Mouse (Mus musculus): Measurements from ENCODE around the gene Cir1.

Gene Cir1

DNA sequence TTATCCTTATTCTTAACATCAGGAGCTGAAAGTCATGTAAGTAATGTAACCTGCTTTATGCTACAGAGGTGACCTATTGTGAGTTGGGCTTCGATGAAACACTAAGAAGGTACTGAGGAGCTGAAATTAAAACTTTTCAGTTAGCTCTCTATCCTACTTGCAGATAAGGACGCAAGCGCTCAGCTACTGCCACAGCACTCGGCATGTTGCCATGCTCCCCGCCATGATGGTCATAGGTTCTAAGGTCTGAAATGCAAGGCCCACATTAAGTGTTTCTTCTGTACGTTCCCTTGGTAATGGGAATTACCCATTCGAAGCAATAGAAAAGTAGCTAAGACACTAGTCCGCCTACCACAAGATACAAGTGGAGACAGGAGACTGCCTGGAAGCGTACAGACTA, 9.8 kb downstream of the Cir1 start:
- intact Hi-C loops (cut with DNase I) = no loop called here

DNA sequence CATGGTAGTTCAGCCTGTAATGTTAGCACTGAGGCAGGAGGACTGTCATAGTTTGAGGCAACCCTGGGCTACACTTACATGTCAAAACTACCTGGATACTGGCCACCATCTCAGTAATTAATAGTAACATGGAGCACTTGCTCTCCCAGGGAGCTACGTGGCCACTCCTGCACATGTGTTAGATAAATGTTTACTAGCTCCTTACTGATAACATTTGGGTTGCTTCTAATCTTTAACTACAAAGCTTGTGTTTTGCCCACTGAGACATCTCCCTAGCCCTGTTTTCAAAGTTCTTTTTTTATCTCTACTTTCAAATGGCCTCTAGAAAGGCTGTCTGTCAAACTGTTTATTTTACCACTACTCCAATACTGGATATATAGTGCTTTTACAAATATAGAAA, 10.5 kb downstream of the Cir1 start:
- intact Hi-C loops (cut with DNase I) = no loop called here

DNA sequence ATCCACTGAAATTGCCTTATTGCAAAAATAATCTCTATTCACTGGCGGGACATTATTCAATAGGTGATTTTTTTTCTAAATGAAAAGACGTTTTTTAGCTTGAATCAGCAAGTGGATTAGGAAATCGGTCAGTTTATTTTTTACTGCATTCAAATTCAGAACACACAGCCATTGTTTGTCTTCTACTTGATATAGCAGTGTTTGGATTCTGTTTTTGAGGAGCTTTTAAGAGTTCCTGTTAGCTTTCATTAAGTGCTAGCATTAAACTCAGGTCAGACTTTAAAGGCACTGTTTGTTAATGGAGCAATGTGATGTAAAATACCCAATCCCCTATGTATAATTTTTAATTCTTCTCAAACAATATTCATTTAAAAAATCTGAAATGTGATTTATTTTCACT, 13.7 kb downstream of the Cir1 start:
- intact Hi-C loops (cut with DNase I) = no loop called here

DNA sequence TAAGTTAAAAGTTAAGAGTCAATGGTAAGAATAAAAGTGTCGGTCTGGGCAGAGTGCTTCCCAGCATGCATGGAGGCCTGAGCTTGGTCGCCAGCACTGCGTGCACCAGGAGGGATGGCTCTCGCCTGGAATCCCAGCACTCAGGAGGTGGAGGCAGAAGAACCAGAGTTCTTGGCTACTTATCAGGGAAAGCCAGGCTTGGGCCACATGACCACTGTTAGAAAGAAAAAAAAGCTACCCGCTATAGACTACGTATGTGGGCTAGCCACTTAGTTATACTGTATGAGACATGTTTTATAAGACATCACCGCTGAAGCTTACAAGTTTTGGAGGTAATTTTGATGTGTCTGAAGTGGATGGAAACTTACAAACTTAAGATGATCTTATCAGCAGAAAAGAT, 14.3 kb downstream of the Cir1 start:
- intact Hi-C loops (cut with DNase I) = no loop called here

DNA sequence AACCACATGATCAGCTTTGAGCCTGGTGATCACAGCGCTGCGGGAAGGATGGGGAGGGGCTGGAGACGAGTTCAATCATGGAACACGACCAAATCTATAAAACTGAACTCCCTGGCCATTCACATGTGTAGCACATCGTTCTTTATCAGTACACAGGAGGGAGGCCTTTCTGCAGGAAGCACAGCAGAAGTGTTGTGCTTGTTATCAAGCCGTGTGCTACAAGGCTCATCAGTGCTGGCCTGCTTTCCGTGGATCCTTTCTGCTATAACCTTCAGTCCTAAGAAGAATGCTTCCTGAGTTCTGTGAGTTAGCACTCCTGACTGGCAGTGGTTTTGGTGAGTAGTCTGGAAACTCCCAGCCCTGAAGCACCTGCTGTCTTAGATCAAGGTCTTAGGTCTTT, 17.5 kb downstream of the Cir1 start:
- intact Hi-C loops (cut with DNase I) = no loop called here

DNA sequence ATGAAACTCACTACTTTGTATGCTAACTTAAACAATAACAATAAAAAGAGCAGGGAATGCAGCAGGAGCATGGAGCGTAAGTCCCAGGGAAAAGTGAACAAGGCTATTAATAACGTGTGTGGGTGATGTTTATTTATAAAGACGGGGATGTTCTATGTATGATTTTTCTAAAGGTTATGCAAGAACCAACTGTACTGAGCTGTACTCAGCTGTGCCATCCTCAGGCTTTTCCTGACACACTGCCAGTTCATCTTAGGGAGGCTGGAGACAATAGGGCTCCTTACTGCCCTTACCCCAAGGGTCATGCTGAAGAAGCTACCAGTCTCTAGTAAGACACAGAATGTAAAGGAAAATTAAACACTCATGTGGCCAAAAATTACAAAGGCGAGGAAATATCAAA, 21.4 kb downstream of the Cir1 start:
- intact Hi-C loops (cut with DNase I) = no loop called here

DNA sequence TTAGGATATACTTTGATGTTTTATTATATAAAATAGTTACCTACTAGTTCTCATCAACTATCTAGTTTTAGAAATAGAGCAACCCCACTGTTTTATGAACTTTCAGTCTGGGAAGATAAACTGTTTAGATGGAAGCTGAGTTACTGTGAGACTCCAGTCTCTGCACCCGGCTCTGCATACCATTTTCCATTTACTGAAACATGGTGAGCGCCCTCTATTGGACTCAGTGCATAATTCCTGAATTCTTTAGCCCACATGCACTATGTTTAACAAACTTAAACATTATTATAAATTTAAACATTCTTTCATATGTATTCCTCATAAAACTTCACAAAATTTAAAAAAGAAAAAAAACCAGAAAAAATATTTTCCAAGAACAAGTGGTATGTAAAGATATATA, 26.9 kb downstream of the Cir1 start:
- intact Hi-C loops (cut with DNase I) = no loop called here

DNA sequence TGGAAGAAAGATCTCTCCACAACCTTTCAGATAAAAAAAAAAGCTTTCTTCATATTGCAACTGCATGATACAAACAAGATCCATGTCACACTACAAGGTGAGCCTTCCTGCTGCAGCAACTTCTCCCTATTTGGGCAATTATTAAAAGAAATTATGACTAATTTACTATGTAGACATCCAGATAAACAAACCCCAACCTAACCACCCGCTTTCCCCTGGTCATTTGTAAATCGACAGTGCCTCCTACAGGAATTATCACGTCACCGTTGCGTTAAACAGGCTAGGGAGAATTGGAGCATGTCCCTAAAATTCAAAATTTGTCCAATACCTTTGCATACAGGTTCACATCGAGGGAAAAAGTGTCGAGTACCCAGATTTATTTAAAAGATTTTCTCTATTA, 30.8 kb downstream of the Cir1 start:
- intact Hi-C loops (cut with DNase I) = no loop called here

DNA sequence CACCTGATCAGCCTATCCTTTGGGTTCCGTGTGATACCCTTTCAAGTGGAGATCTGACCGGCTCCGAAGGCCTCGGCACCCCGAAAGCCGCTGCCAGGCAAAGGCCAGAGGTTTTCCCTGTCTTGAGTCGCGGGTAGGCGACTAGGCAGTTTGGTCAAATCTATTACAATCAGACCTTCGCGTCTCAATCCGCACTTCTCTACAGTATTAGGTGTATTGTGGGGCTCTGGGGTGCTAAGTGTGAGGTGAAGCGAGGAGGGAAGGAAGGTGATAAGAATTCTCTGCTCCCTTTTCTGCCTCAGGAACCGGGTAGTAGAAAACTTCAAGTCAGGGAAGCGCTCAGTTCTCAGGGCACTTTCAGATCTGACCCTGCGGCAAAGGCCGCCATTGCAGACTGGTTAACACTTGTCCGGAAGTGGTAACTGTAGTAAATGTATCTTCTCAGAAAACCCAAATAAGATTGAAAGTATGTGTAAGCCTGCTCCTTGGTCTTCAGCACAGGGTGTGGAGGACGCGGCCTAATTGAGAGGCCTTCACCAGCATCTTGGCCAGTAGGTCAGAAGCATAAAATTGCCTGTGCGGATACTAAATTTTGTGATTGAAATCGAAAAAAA, 31.3 kb downstream of the Cir1 start:
- intact Hi-C loops (cut with DNase I) = no loop called here

DNA sequence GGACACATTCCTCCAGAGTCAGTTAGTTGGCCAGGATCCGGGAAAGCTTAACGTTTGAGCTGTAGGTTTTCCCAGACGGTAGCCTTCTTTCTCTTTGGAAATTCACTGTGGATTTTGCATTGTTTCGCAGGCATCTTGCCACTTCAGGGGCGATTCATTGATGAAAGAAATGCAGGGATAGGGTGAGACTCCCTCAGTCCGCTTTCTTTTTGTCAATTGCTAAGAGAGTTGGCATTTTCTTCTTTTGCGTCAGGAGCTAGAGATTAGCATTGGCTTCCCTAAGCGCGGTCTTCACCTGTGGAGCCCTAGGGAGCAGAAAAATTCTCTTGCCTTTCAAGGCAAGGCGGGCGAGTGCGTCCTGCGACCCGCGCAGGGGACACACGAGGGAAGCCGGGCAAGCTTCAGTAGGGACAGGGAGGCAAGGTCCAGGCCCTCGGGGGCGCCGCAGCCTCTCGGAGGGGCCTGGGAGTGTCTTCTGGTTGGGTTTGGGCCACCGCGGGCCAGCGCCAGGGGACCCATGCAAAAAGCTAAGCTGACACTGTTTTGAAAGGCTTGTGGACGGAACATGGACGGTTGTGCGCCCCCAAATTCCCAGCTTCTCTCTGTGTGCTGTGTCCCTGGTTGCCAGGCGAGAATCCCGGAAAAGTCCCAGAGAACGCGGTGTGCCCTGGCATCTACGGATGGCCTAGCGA, 32.0 kb downstream of the Cir1 start:
- intact Hi-C loops (cut with DNase I) = no loop called here

DNA sequence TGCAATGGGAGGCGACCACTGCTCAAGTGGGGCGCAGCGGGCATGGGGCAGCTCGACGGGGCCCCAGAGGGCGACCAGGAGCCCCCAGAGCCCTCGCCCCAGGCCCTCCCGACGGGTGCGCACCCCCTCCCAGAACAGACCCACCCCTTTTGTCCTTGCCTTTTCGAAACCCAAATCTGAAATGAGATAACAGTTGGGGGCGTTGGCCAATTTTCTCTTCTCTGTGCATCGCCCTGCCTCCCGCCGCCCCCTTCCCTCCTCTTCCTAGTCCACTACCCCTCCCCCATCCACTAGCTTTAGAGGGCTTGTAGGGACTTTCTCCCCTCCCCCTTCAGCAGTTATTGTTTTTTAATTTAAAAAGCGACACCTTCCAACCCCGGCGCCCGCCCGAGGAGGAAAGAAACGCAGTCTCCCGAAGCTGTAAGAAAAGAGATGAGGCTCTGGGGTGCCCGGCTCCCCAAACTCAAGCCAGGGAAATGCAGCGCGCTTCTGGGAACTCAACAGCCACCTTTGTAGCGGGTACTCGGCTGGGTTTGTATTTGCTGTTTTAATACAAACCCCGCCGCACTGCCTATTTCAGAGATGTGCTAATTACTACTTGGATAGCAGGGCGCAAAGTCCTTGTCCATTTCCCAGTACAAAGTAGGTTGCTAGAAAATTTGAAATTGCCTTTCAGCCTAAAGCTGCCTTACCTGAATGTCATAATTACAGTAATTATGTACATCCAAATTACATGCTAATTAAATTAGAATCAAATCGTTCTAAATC, 33.0 kb downstream of the Cir1 start:
- intact Hi-C loops (cut with DNase I) = loop anchor here (2.0 to 10.0 kb wide), 6 partner anchors 67 to 1735 kb away; partner anchors contain the start of genes Dlx2, Evx2 and Sp3

DNA sequence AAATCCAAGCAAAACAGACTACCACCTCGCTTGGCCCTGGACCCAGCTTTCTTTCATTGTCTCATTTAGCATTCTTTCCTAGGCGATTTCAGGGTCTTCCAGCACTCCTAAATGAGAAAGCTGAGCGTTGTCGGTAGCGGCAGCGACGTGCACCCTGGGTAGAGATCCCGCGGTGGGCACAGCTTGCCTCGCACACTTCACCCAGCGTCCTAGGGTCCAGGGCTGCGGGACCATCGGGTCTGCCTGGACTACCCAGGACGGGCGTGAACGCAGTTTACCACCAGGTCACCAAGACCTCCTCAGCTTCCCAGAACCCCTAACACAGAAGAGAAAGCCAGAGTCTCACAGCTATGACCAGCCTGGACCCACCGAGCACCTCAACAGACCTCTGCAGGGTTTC, 33.6 kb downstream of the Cir1 start:
- intact Hi-C loops (cut with DNase I) = loop anchor here (2.0 to 10.0 kb wide), 6 partner anchors 67 to 1734 kb away; partner anchors contain the start of genes Dlx2, Evx2 and Sp3

DNA sequence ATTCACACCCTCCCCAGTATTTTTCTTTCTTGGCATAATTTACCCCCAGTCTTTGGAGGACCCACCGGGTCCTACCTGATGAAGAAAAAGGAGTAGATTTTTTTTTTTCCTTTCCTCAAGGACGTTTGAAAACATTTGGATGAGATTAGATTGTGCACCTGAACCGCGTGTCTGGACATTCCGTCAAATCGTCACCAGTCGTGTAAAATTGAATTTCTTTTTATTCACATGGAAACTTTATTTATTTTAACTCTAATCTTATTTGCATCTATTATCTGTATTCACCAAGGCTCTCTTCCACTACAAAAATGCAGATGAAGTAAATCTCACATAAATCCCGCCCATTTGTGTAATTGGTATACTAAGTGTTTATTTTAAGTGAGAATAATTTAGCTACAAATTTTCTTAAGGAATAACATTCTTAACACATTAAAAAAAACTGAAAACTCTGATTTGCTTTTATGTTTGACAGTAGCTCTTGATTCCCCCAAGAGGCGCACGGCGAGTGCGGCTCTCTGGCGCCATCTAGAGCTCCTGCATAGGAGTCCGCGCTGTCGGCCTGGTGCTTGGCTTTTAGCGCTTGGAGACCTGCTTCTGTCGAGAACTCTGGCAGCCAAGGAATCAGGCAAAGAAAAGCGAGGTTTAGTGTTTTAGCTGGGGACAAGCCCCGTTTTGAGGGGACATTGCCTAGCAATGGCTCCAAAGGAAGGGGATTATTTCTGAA, 34.2 kb downstream of the Cir1 start:
- intact Hi-C loops (cut with DNase I) = loop anchor here (2.0 to 10.0 kb wide), 6 partner anchors 66 to 1733 kb away; partner anchors contain the start of genes Dlx2, Evx2 and Sp3

DNA sequence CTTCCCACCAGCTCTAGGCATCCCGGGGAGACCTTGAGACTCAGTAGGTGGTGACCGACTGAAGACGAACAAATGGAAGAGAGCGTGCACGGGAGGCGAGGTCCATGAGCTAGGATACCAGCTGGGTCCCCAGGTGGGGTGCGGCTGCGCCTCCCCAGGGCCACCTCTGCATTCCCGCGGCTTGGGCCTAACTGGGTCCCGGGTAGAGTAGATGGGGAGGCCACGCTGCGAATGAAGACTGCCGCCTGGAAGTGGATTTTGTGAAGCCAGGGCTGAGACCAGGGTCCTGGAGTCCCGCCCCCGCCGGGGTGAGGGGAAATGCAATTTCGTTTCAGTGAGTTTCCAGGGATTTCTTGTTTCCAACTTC, 34.8 kb downstream of the Cir1 start:
- intact Hi-C loops (cut with DNase I) = loop anchor here (2.0 to 10.0 kb wide), 6 partner anchors 65 to 1733 kb away; partner anchors contain the start of genes Dlx2, Evx2 and Sp3

DNA sequence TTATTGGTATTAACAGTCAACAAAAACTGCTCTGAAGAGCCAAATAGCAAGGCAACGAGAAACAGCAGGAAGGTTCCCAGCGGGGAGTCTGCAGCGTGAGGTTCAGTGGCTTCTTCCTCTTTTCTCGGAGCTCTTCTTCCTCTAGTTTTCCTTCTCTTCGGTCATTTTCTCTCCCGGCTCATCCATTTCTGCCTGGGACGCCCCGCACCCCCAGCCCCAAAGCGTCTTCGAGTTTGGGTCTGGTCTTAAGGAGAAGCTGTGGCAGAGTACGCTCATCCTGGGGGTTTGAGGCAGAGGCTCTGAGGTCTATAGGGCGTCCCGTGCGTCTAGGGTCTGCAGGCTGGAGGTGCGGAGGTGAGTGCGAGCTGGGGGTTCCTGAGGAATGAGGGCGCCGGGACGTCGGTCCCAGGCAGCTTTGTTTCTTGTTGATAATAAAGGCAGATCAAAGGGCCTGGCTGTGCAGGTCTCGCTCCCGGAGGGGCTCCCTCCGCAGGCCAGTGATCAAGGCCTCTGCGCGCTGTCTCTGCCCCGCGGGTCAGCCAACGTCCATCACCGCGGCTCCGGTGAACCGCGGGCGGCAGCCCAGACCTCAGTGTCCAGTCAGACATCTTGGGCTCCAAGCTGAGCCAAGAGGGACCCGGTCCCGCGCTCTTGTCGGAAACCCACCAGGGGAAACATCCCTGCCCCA, 35.3 kb downstream of the Cir1 start:
- intact Hi-C loops (cut with DNase I) = loop anchor here (5.0 to 10.0 kb wide), 5 partner anchors 65 to 1732 kb away; partner anchors contain the start of genes Dlx2, Evx2 and Sp3

DNA sequence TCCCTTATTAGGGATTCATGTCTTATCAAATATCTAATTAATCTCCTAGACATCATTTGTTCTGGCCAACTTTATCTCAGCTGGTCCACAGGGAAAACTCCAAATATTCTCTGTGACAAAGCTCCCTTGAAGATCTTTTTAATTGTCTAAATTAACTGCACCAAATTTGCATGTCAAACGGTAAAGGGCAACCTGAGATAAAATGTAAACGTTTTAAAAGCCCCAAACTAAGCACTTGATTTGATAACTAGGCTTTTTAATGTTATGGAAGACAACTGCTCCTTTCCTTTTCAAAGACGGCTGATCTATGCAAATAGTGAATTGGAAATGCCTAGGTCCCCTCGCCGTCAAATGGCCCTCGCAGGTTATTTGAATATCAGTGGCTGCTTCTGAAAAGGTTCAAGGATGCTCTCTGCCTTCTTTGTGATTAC, 36.3 kb downstream of the Cir1 start:
- intact Hi-C loops (cut with DNase I) = loop anchor here (5.0 to 10.0 kb wide), 5 partner anchors 64 to 1731 kb away; partner anchors contain the start of genes Dlx2, Evx2 and Sp3

DNA sequence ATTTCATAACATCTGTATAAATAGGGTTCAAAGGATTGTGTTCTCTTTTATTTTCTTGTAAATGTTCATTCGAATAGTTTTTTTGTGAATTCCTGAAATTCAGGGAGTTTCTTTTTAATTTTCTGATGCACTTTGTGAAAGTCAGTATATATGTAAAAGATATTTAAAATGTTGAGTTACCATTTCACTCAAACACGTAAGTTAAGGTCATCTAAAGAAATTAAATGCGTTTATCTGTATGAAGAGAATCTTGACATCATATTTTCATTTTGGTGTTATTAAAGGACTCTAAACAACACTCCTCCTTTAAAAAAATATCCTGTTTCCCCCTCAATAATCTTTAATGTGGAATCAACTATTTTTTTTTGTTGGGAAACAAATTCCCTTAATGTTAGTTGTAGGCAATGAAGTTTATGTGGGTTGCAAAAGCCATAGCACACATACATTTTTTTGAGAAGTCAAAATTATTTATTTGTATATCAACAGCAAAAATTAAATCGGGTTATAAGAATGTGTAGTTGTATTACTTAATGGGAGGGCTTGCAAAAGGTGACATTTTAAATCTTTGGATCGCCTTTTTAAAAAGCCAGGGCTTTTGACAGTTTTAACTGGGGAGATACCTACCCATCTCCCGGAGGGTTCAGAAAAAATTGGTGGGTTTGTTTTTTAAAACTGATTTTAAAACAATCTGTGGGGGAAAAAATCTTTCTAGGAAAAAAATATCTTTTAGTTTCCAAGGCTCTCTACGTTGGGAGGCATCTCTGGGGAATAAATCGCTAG, 37.0 kb downstream of the Cir1 start:
- intact Hi-C loops (cut with DNase I) = loop anchor here (5.0 to 10.0 kb wide), 5 partner anchors 63 to 1731 kb away; partner anchors contain the start of genes Dlx2, Evx2 and Sp3

DNA sequence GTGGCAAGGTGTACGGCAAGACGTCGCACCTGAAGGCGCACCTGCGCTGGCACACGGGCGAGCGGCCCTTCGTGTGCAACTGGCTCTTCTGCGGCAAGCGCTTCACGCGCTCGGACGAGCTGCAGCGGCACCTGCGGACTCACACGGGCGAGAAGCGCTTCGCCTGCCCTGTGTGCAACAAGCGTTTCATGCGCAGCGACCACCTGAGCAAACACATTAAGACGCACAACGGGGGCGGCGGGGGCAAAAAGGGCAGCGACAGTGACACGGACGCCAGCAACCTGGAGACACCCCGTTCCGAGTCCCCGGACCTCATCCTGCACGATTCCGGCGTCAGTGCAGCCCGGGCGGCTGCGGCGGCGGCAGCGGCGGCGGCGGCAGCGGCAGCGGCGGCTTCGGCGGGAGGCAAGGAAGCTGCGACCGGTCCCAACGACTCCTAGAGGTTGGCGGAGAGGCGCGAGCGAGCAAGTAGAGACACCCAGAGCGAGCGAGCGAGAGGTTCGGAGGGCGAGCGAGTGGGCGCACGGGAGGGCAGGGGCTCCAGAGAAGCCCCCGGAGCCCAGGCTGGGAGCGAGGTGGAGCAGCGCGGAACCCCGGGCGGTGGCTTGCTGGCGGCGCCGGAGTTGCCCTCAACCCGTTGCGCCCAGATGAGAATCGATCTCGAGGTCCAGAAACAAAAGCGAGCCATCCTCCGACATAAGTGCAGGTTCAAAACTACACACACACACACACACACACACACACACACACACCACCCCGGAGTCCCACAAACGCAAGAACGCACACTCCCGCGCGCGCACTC, 38.2 kb downstream of the Cir1 start:
- intact Hi-C loops (cut with DNase I) = loop anchor here (10.0 kb wide), 2 partner anchors 1380 to 1730 kb away; partner anchors contain the start of genes Dlx2 and Evx2
